Mouse (Mus musculus) macrophage (primary cell): Measurements from ENCODE around the gene 4930415O20Rik. TPM values are rescaled to one million over a fixed set of nuclear protein-coding genes. Genes with fewer than 3 reads are reported as not detected.
A peak's percentile ranks its signal among the peaks of the same experiment; 100 is the strongest.

Source experiments
- H3K27ac ChIP-seq: fragments of 350-480 bp; formaldehyde crosslinking; 2 replicates; pipeline ENCODE4 v1.9.0; 2021
- H3K36me3 ChIP-seq: fragments of 350-480 bp; formaldehyde crosslinking; 2 replicates; pipeline ENCODE4 v1.9.0; 2021; ENCODE audit errors: inconsistent target
- H3K4me3 ChIP-seq: fragments of 350-480 bp; formaldehyde crosslinking; 2 replicates; pipeline ENCODE4 v1.9.0; 2021; ENCODE audit errors: inconsistent target
- H3K79me2 ChIP-seq: fragments of 350-480 bp; formaldehyde crosslinking; 2 replicates; pipeline ENCODE4 v1.9.0; 2021; ENCODE audit errors: inconsistent target
- WGBS: methylation state at CpG from one replicate; pipeline ENCODE4 v1.1.7; 2026; ENCODE audit warnings: inconsistent platforms; ENCODE audit not compliant: missing documents; 5-methylcytosine and 5-hydroxymethylcytosine counted together
- polyA plus RNA-seq: library from polyadenylated mRNA; stranded (reverse); fragments of 250-400 nt; gene quantifications from 3 replicates; pipeline ENCODE4 v1.2.4, GENCODE M21; 2018; ENCODE audit warnings: inconsistent platforms

Gene 4930415O20Rik
- polyA plus RNA-seq, 1 experiment from 2014 or later = not detected

DNA sequence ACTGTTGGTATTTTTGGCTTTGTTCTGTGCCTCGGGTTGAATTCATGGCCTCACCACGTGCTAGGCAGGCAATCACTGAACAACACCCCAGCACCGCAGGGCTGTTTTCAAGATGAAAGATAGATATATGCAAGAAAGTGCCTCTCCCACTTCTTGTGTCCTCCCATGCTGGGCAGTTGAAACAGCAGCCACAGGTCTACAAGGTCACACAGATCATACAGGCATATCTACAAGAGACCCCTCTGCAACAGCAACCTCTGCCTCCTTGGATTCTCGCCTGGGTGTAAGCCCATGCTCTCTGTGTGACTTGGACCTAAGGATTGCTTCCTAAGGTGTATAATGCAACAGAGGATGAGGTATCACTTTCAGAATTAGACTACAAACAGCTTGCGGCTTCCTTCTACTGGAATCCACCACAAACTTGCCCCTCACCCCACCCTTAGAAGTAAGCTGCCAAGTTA lies 52.6 kb downstream of the 4930415O20Rik start:
- H3K79me2 ChIP-seq = no peaks in the 10 kb centered on the region
- 53% methylated on average over 5 of the region's 5 CpGs for WGBS
- no peak overlapping the region for H3K27ac ChIP-seq

DNA sequence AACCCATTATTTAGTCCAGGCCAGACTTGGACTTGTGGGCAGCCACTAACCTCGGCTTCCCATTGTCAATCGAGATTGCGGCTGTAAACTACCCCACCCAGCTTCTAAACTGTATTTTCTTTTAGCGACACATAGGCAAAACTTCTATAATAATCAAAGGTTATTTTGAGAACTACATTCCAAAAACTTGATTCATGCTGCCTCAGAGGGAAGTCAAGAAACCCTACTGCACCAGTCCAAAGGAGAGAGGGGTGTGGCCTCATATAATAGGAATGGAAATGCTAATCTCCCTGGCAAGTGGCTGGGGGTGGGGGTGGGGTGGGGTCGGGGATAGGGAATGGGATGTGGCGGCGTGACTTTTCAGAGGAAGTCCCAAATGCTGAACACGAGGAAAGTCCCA lies 55.3 kb downstream of the 4930415O20Rik start:
- Histone ChIP-seq H3K79me2 (no peaks in the 10 kb centered on the region), H3K27ac (no peak overlapping the region), H3K36me3 (no peaks in the 10 kb centered on the region), H3K4me3 (no peak overlapping the region)
- WGBS = 38% methylated on average over 8 of the region's 8 CpGs

More for the DNA sequence above, 52.6 kb downstream of the 4930415O20Rik start:
- Histone ChIP-seq H3K36me3 (no peaks in the 10 kb centered on the region), H3K4me3 (no peak overlapping the region)

GRCm38 (mm10) chr15:98626487-98627212 lies 55.8 kb downstream of the 4930415O20Rik start:
- 80% methylated on average over 6 of the region's 7 CpGs for WGBS

GRCm38 (mm10) chr15:98628589-98629254 lies 57.9 kb downstream of the 4930415O20Rik start:
- 18% methylated on average over 20 of the region's 20 CpGs for WGBS
- Histone ChIP-seq H3K27ac (no peak overlapping the region), H3K36me3 (no peaks in the 10 kb centered on the region), H3K4me3 (no peak overlapping the region), H3K79me2 (no peaks in the 10 kb centered on the region)

More at GRCm38 (mm10) chr15:98626487-98627212, 55.8 kb downstream of the 4930415O20Rik start:
- Histone ChIP-seq H3K4me3 (no peak overlapping the region), H3K79me2 (no peaks in the 10 kb centered on the region), H3K36me3 (no peaks in the 10 kb centered on the region), H3K27ac (no peak overlapping the region)

GRCm38 (mm10) chr15:98629464-98629863 lies 58.7 kb downstream of the 4930415O20Rik start:
- Histone ChIP-seq H3K79me2 (no peaks in the 10 kb centered on the region), H3K36me3 (no peaks in the 10 kb centered on the region), H3K4me3 (no peak overlapping the region), H3K27ac (no peak overlapping the region)
- 71% methylated on average over 6 of the region's 6 CpGs for WGBS

DNA sequence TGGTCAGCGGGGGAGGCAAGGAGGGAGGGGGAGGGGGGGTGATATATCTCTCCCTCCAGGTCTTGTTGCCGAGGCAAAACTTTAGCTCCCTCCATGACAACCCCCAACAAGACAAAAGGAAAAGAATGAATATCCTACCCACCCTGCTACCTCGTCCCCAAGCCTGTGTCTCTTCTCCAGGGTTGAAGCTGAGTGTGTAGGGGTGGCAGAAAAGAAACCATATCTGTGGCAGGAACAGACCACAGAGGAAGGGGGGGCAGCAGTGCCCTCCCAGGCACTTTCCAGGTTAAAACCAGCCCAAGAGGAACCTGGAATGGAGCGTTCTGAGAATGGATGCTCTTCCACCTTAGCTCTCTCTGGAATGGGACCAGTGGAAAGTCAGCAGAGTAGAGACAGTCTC lies 59.7 kb downstream of the 4930415O20Rik start, which contains the start of gene Cacnb3:
Gene Cacnb3 (plus strand): TSS at position 301 of the 400 bp plus-strand sequence.
- Histone ChIP-seq H3K36me3 (no peaks in the 10 kb centered on the region), H3K4me3 (no peak within 1 kb of the TSS), H3K79me2 (no peaks in the 10 kb centered on the region), H3K27ac (no peak within 1 kb of the TSS)
- 24% methylated on average over 4 of the region's 4 CpGs for WGBS

DNA sequence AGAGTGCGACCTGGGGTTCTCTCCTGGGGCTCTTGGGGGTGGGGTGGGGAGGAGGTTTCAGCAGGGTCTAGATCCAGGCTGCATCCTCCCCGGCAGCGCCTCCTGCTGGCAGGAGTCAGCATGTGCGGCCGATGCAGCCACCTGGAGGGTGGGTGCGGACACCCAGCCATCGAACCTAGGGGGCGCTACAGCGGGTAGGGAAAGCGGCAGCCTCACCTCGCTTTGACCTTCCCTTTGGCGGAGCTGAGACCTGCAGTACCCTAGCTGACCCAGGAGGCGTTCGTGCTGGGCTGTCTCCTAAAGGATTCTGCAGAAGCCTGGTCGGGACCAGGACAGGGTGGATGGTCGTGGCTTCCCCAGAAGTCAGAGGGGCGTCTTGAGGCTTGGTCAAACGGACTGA lies 60.7 kb downstream of the 4930415O20Rik start:
- Histone ChIP-seq H3K36me3 (no peaks in the 10 kb centered on the region), H3K27ac (no peak overlapping the region), H3K79me2 (no peaks in the 10 kb centered on the region), H3K4me3 (no peak overlapping the region)
- 2% methylated on average over 18 of the region's 18 CpGs for WGBS

DNA sequence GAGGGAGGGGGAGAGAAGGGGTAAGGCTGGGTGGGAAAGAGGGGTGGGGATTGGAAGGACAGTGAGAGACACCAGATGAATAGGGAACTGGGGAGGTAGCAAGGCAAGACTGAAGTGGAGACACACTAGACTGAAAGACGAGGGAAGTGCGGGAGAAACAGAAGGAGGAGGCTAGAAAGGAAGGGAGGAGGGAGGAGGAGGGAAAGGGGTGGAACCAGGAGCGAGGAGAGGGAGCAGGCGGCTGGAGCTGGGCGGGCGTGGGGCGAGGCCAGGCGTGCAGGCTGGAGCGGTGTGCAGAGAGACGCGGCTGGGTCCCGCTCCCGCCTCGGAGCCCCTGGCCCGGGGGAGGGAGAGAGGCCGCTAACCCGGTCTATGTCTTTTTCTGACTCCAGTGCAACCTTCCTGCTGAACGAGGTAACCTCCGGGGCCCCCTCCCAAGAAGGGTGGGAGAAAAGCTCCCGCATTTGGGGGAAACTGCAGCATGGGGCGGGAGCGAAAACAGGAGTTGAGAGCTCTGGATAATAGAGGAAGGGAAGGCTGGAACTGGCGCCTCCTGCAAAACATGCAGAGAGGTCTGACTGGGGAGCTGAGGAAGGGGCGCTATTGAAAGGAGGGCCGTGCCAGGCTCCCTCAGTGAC lies 61.4 kb downstream of the 4930415O20Rik start:
- 2% methylated on average over 24 of the region's 25 CpGs for WGBS
- H3K79me2 ChIP-seq = no peaks in the 10 kb centered on the region
- no peak overlapping the region for H3K27ac ChIP-seq
- H3K36me3 ChIP-seq = no peaks in the 10 kb centered on the region
- no peak overlapping the region for H3K4me3 ChIP-seq

GRCm38 (mm10) chr15:98632921-98633320 lies 62.1 kb downstream of the 4930415O20Rik start:
- WGBS = 7% methylated on average over 4 of the region's 4 CpGs
- no peak overlapping the region for H3K27ac ChIP-seq

GRCm38 (mm10) chr15:98633822-98634470 lies 63.1 kb downstream of the 4930415O20Rik start:
- 6% methylated on average over 25 of the region's 25 CpGs for WGBS
- H3K4me3 ChIP-seq = peak overlapping the region; percentile 14; the same call in 1 of the 2 replicates

More at GRCm38 (mm10) chr15:98632921-98633320, 62.1 kb downstream of the 4930415O20Rik start:
- Histone ChIP-seq H3K36me3 (no peaks in the 10 kb centered on the region), H3K4me3 (no peak overlapping the region), H3K79me2 (no peaks in the 10 kb centered on the region)

DNA sequence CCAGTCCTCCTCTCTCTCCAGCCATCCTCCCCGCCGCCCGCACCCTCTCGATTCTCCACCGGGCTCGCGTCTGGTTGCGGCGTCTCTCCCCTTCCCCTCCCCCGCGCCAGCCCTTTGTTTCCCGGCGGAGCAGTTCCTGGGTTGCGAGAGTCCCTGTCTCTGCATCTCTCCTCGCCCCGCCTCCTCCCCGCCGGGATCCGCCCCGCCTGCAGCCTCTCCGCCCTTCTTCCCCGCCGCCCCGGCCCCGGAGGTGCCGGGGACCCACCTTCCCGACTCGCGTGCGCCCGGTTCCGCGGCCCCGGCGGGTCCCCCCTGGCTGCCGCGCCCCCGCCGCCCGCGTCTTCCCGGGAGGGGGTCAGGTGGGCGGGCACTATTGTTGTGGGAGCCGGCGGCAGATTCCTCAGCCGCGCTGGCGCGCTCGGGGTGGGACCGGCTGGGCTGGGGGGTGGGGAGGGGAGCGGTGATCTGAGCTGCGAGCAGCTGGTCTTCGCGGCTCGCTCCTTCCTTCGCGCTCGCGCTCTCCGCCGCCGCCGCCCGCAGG lies 63.8 kb downstream of the 4930415O20Rik start:
- WGBS = 2% methylated on average over 38 of the region's 65 CpGs
- Histone ChIP-seq H3K27ac (no peak overlapping the region), H3K36me3 (no peaks in the 10 kb centered on the region), H3K79me2 (no peaks in the 10 kb centered on the region), H3K4me3 (peak overlapping the region; percentile 14; the same call in 1 of the 2 replicates)

More at GRCm38 (mm10) chr15:98633822-98634470, 63.1 kb downstream of the 4930415O20Rik start:
- Histone ChIP-seq H3K27ac (no peak overlapping the region), H3K36me3 (no peaks in the 10 kb centered on the region), H3K79me2 (no peaks in the 10 kb centered on the region)

DNA sequence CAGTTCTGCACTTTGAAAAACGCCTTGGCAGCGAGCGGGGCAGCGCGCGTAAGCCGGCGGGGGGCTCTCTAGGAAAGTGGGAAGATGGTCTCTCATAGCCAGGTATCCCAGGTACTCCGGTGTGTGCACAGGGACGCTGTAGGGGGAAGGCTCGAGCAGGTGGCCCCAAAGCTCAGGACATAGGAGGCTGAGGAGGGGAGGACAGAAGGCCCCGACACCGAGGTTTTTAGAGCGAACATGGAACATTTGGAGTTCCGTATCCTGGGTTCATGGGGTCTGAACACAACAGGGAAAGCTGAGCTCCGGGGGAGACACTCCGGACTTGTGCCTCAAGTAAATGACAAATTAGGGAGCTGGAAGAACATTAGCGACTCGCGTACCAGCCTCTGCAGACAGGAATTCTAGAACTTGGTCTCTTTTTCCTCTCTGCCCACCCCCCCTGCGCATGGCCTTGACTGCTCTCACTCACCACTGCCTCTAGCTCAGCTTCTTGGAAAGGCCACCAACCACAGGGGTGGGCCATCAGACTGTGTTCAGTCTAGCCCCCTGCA lies 64.6 kb downstream of the 4930415O20Rik start:
- no peaks in the 10 kb centered on the region for H3K79me2 ChIP-seq
- H3K27ac ChIP-seq = no peak overlapping the region
- 15% methylated on average over 19 of the region's 21 CpGs for WGBS
- H3K36me3 ChIP-seq = no peaks in the 10 kb centered on the region
- H3K4me3 ChIP-seq = no peak overlapping the region

DNA sequence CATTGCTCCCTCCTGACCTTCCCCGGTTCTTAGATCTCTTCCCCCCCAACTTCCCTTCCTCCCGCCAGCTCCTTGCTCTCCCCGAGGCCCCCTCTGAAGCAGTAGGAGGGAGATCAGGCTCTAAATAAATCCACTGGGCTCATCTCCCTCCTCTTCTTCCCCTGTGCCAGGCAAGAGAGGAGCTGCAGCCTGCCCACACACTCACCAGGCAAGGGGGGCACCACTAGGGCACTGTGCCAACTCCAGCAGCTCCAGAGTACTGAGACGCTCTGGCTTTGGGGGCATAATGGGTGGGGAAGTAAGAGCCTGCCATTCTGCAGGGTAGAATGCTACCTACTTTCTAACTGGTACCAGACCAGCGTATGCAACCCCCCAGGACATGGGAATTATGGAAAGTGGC lies 65.7 kb downstream of the 4930415O20Rik start:
- 47% methylated on average over 5 of the region's 5 CpGs for WGBS
- no peaks in the 10 kb centered on the region for H3K79me2 ChIP-seq
- no peak overlapping the region for H3K4me3 ChIP-seq
- H3K36me3 ChIP-seq = no peaks in the 10 kb centered on the region
- H3K27ac ChIP-seq = no peak overlapping the region

- H3K79me2 ChIP-seq = no peaks in the 10 kb centered on the region
- 71% methylated on average over 3 of the region's 3 CpGs for WGBS
- no peak overlapping the region for H3K4me3 ChIP-seq
- H3K27ac ChIP-seq = no peak overlapping the region
- no peaks in the 10 kb centered on the region for H3K36me3 ChIP-seq
Observed at GRCm38 (mm10) chr15:98637155-98637554, 66.4 kb downstream of the 4930415O20Rik start.
